Mouse (Mus musculus) kidney, adult 2 months (tissue): ENCODE measurements at regions not wholly inside any gene's neighbourhood (a gene's known extent, or its start where the extent isn't known, plus 50 kb on each side); places are given as distances from the start of the nearest gene placed in this dataset.

Experiments used
- CTCF ChIP-seq: fragments of 200-500 bp; conservative IDR thresholded peaks from 2 replicates; pipeline ENCODE4 v1.5.1; 2011; ENCODE audit warnings: low read depth, mild to moderate bottlenecking, control low read depth, low read length, moderate library complexity, mixed read lengths; ENCODE audit not compliant: insufficient read depth, insufficient read length
- POLR2A ChIP-seq: fragments of 200-500 bp; IDR thresholded peaks from one replicate; pipeline ENCODE4 v1.6.1; 2011; ENCODE audit warnings: low read depth, low read length, control low read depth

GRCm38 (mm10) chr7:77966658-77967057 lies 771.2 kb downstream of the Ntrk3 start:
- TF ChIP-seq CTCF, result no peak
- no peak for TF ChIP-seq POLR2A
